Mouse (Mus musculus) embryonic facial prominence, embryonic 11.5 days (tissue): ENCODE measurements around the gene Gpt2. TPM values are rescaled to one million over a fixed set of nuclear protein-coding genes. Genes with fewer than 3 reads are reported as not detected.

Experiments used
- ATAC-seq: fragments of 200-750 bp; cut with Nextera tagmentation; replicated peaks from 2 replicates; pipeline ENCODE4 v1.8.0; 2017; ENCODE audit warnings: low read depth; ENCODE audit not compliant: insufficient number of reproducible peaks, low FRiP score, low TSS enrichment
- DNase-seq: peaks from one replicate; pipeline ENCODE4 v3.0.0-alpha.2; 2015; ENCODE audit warnings: low spot score
- H3K27ac ChIP-seq: fragments of 300-500 bp; sonication (generic); replicated peaks from 2 replicates; pipeline ENCODE4 v1.5.1; 2014; ENCODE audit warnings: mild to moderate bottlenecking, low read depth, low read length, control low read depth
- H3K27me3 ChIP-seq: fragments of 300-500 bp; sonication (generic); 2 replicates; pipeline ENCODE4 v1.6.1; 2014; ENCODE audit warnings: mild to moderate bottlenecking, low read length, moderate library complexity, mixed read lengths; ENCODE audit not compliant: control insufficient read depth, insufficient read depth
- H3K36me3 ChIP-seq: fragments of 300-500 bp; sonication (generic); replicated peaks from 2 replicates; pipeline ENCODE4 v1.6.1; 2014; ENCODE audit warnings: low read depth, mild to moderate bottlenecking, low read length, moderate library complexity, mixed read lengths; ENCODE audit not compliant: control insufficient read depth, insufficient read depth
- H3K4me1 ChIP-seq: fragments of 300-500 bp; sonication (generic); 2 replicates; pipeline ENCODE4 v1.6.1; 2014; ENCODE audit warnings: low read length, mixed read lengths; ENCODE audit not compliant: control insufficient read depth, insufficient read depth
- H3K4me2 ChIP-seq: fragments of 300-500 bp; sonication (generic); 2 replicates; pipeline ENCODE4 v1.6.1; 2014; ENCODE audit warnings: low read depth, mild to moderate bottlenecking, control low read depth, low read length, moderate library complexity
- H3K4me3 ChIP-seq: fragments of 300-500 bp; sonication (generic); 2 replicates; pipeline ENCODE4 v1.5.1; 2014; ENCODE audit warnings: low read depth, low read length, control low read depth
- H3K9ac ChIP-seq: fragments of 300-500 bp; sonication (generic); replicated peaks from 2 replicates; pipeline ENCODE4 v1.6.1; 2014; ENCODE audit warnings: mild to moderate bottlenecking, control low read depth, low read length
- H3K9me3 ChIP-seq: fragments of 300-500 bp; sonication (generic); replicated peaks from 2 replicates; pipeline ENCODE4 v1.6.1; 2016; ENCODE audit warnings: mild to moderate bottlenecking, low read length, inconsistent platforms, mixed read lengths; ENCODE audit not compliant: control insufficient read depth
- WGBS: fragments of 180-500 bp; shearing (Covaris S2); extraction: QIAGEN DNeasy Blood & Tissue Kit; methylation state at CpG from one replicate; pipeline ENCODE4 v1.1.7; 2014; 5-methylcytosine and 5-hydroxymethylcytosine counted together
- polyA plus RNA-seq: library from polyadenylated mRNA; unstranded; fragments of >200 nt; fragmentation: Nextera tagmentation; extraction: Ambion mirVana; gene quantifications from 2 replicates; pipeline ENCODE4 v1.2.1, GENCODE M21; 2014

Gpt2 gene
- polyA plus RNA-seq, 1 experiment from 2014 or later, result 62.2 TPM

DNA sequence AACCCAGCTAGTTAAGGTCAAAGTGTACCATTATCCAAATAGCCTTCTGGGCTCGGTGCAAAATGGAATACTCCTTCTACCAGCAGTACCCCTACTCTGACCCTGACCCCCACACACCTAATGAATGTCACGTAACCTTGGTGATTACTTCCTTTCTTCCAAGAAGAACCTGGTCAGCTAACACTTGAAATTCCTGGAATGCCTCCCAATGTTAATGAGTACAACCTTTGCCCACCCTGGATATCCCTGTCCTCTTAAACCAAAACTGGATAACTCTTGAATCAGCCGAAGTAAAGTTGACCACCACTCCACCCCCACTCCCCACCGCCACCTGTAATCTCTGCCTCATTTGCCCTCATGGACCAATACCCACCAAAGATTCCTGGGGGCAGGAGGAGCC, 19.1 kb upstream of the Gpt2 start:
- no peak overlapping the region for H3K4me3 ChIP-seq
- WGBS, result 58% methylated on average over 4 of the region's 4 CpGs

DNA sequence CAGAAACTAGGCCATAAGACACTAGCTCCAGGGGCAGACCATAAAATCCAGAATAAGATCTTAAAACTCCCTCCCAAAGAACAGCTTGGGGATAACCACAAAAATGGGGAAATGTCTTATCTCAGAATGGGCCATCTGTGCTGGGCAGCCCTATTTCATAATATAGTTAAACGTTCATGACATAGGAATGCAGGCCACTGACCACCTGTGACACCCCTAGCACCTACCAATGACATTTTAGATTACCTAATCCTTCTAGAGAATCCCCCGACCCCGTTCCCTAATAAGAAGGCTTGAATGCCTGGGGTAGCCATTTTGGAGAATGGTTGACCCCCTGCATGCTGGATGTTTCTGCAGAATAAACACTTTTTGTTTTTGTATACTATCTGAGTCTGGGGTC, 17.5 kb upstream of the Gpt2 start:
- Histone ChIP-seq H3K4me1 (no peaks in the 10 kb centered on the region), H3K27ac (no peak overlapping the region), H3K36me3 (no peaks in the 10 kb centered on the region), H3K27me3 (no peaks in the 10 kb centered on the region), H3K9me3 (no peaks in the 10 kb centered on the region), H3K9ac (no peak overlapping the region), H3K4me3 (no peak overlapping the region), H3K4me2 (no peak overlapping the region)
- DNase-seq, result no peak
- WGBS, result 88% methylated on average over 3 of the region's 3 CpGs
- ATAC-seq, result no peak

More for the DNA sequence above, 19.1 kb upstream of the Gpt2 start:
- H3K9me3 ChIP-seq, result no peaks in the 10 kb centered on the region
- no peak overlapping the region for H3K27ac ChIP-seq
- H3K36me3 ChIP-seq, result no peaks in the 10 kb centered on the region
- no peak for ATAC-seq
- no peak for DNase-seq
- no peak overlapping the region for H3K4me2 ChIP-seq
- H3K9ac ChIP-seq, result no peak overlapping the region
- H3K27me3 ChIP-seq, result no peaks in the 10 kb centered on the region
- no peaks in the 10 kb centered on the region for H3K4me1 ChIP-seq

DNA sequence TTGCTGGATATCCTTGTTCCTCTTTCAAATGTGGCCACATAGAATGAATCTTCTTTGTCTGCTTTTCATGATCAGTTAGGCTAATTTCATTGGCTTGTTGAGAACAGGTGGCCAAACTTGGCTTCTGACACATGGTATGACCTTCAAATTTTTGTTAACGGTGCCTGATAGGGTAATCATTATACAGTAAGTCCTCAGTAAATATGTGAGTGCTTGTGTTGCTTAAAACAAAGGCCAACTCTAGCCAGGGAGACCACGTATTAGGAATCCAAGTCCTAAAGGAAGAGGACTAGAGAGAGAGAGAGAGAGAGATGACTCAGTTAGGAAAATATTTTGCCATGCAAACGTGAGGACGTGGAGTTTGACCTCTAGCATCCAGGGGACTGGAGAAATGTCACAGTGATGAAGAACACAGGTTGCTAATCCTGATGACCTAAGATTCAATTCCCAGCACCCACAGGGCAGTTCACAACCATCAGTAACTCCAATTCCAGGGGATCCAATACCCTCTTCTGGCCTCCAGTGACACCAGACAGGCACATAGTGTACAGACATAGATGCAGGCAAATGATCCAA, 15.3 kb upstream of the Gpt2 start:
- DNase-seq, result no peak
- no peak overlapping the region for H3K27ac ChIP-seq
- no peaks in the 10 kb centered on the region for H3K9me3 ChIP-seq
- no peaks in the 10 kb centered on the region for H3K36me3 ChIP-seq
- no peaks in the 10 kb centered on the region for H3K27me3 ChIP-seq
- no peak overlapping the region for H3K9ac ChIP-seq
- 65% methylated on average over 4 of the region's 4 CpGs for WGBS
- no peak for ATAC-seq
- no peak overlapping the region for H3K4me3 ChIP-seq
- no peak overlapping the region for H3K4me2 ChIP-seq
- H3K4me1 ChIP-seq, result no peaks in the 10 kb centered on the region

- H3K4me2 ChIP-seq, result no peak overlapping the region
- ATAC-seq, result no peak
- no peak overlapping the region for H3K27ac ChIP-seq
- H3K27me3 ChIP-seq, result no peaks in the 10 kb centered on the region
- H3K9me3 ChIP-seq, result no peaks in the 10 kb centered on the region
- no peaks in the 10 kb centered on the region for H3K4me1 ChIP-seq
- no peak overlapping the region for H3K9ac ChIP-seq
- 83% methylated on average over 2 of the region's 2 CpGs for WGBS
- no peaks in the 10 kb centered on the region for H3K36me3 ChIP-seq
- no peak overlapping the region for H3K4me3 ChIP-seq
- no peak for DNase-seq
These were observed 14.0 kb upstream of the Gpt2 start for GRCm38 (mm10) chr8:85478397-85478796.

DNA sequence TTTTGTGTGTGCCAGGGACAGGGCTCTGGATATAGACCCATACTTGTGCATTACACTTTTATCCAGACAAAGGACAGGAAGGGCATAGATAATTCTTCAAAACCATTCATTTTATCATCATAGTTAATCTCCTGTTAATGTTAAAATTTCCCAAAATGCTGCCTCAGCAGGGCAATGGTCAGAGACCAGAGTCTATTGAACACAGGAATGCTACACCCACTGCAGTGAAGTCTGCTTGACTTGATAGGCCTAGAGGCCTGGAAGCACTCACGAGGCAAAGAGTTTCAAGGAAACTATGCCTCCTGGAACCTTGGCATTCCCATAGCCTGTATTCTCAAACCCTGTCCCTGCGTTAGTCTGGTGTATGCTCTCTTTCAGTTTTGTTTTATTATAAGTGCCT, 12.7 kb upstream of the Gpt2 start:
- Histone ChIP-seq H3K27ac (no peak overlapping the region), H3K9me3 (no peaks in the 10 kb centered on the region), H3K36me3 (no peaks in the 10 kb centered on the region), H3K4me2 (no peak overlapping the region), H3K9ac (no peak overlapping the region), H3K4me3 (no peak overlapping the region), H3K27me3 (no peaks in the 10 kb centered on the region), H3K4me1 (no peaks in the 10 kb centered on the region)
- ATAC-seq (no peak), DNase-seq (no peak)
- 84% methylated on average over 2 of the region's 2 CpGs for WGBS

- no peaks in the 10 kb centered on the region for H3K36me3 ChIP-seq
- DNase-seq (no peak), ATAC-seq (no peak)
- H3K27me3 ChIP-seq, result no peaks in the 10 kb centered on the region
- no peak overlapping the region for H3K4me3 ChIP-seq
- H3K4me2 ChIP-seq, result no peak overlapping the region
- no peak overlapping the region for H3K27ac ChIP-seq
- 21% methylated on average over 10 of the region's 10 CpGs for WGBS
- no peaks in the 10 kb centered on the region for H3K9me3 ChIP-seq
- H3K4me1 ChIP-seq, result no peaks in the 10 kb centered on the region
- H3K9ac ChIP-seq, result peak overlapping the region; percentile 32; the same call in 1 of the 2 replicates
These were observed 10.5 kb upstream of the Gpt2 start for GRCm38 (mm10) chr8:85481900-85482299.

DNA sequence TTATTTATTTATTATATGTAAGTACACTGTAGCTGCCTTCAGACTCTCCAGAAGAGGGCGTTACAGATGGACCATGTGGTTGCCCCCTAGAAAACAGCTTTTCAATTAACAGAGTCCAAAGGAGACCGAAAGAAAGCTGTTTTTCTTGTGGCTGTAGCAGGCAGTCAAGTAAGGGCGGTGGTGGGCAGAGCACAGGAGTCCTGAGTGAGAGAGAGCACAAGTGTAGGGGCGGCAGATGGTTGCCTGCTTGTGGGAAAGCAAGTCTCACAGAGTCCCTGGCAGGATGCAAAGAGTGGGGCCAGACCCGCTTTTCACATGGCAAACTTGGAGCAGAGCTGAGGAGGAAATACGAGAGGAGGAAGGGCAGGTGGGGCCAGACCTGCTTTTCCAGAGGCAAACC, 9.9 kb upstream of the Gpt2 start:
- H3K4me2 ChIP-seq, result no peak overlapping the region
- H3K4me3 ChIP-seq, result no peak overlapping the region
- no peaks in the 10 kb centered on the region for H3K4me1 ChIP-seq
- no peak overlapping the region for H3K27ac ChIP-seq
- no peak for DNase-seq
- H3K9ac ChIP-seq, result no peak overlapping the region
- H3K27me3 ChIP-seq, result no peaks in the 10 kb centered on the region
- WGBS, result 60% methylated on average over 6 of the region's 6 CpGs
- H3K36me3 ChIP-seq, result no peaks in the 10 kb centered on the region
- no peaks in the 10 kb centered on the region for H3K9me3 ChIP-seq
- no peak for ATAC-seq

DNA sequence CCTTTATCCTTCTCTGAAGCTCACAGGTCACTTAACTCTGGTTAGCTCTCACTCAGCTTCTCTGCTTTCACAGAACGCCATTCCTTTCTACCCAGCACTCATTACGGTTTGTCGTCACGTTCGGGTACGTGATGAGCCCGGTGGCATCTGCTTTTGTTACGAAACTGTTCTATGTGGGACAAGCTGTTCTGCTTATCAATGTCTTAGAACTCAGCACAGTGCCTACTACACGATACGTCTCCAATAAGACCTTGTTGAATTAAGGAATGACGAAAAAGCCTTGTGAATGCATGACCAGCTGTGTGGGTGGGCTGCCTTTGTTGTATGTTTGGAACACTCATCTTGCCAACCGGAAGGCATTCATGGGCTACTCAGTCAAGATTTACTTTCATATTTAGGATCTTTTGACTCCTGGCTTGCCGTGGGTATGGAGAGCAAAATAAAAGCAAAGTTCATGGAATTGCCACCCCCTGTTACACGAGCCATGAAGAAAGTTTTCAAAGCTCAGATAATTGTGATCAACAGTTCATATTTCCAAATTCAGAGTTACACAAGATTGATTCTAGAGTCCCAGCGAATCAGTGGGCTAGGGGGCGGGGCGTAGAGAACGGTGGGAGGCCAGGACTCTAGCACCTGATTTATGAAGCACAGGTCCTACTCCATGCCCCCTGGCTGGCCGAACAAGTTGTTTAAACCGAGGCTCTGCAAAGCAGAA, 4.3 kb upstream of the Gpt2 start:
- DNase-seq (no peak), ATAC-seq (no peak)
- H3K36me3 ChIP-seq, result no peaks in the 10 kb centered on the region
- 85% methylated on average over 20 of the region's 20 CpGs for WGBS
- H3K4me2 ChIP-seq, result no peak overlapping the region
- H3K9me3 ChIP-seq, result no peaks in the 10 kb centered on the region
- no peak overlapping the region for H3K4me3 ChIP-seq
- no peaks in the 10 kb centered on the region for H3K4me1 ChIP-seq
- no peaks in the 10 kb centered on the region for H3K27me3 ChIP-seq
- H3K9ac ChIP-seq, result no peak overlapping the region
- no peak overlapping the region for H3K27ac ChIP-seq
